Mouse (Mus musculus) heart, embryonic 16.5 days (tissue): ENCODE data around the gene Arl1. TPM values are rescaled to one million over a fixed set of nuclear protein-coding genes. Genes with fewer than 3 reads are reported as not detected.
"Not testable (repeated sequence)": the region's sequence is repeated elsewhere in the genome, so short reads cannot be mapped to it uniquely, and the experiment has no call there.

Source experiments
- ATAC-seq: fragments of 200-750 bp; cut with Nextera tagmentation; replicated peaks from 2 replicates; pipeline ENCODE4 v1.8.0; 2017; ENCODE audit warnings: moderate number of reproducible peaks; ENCODE audit not compliant: insufficient read depth, low FRiP score; ENCODE audit errors: extremely low read depth
- H3K27ac ChIP-seq: fragments of 300-500 bp; sonication (generic); 2 replicates; pipeline ENCODE4 v1.5.1; 2014; ENCODE audit warnings: mild to moderate bottlenecking, low read length, control low read depth, moderate library complexity
- H3K27me3 ChIP-seq: fragments of 300-500 bp; sonication (generic); 2 replicates; pipeline ENCODE4 v1.6.1; 2014; ENCODE audit warnings: low read length, mixed read lengths; ENCODE audit not compliant: control insufficient read depth, insufficient read depth
- H3K36me3 ChIP-seq: fragments of 300-500 bp; sonication (generic); 2 replicates; pipeline ENCODE4 v1.6.1; 2014; ENCODE audit not compliant: control insufficient read depth, insufficient read depth
- H3K4me1 ChIP-seq: fragments of 300-500 bp; sonication (generic); 2 replicates; pipeline ENCODE4 v1.6.1; 2014; ENCODE audit warnings: low read length, mixed read lengths; ENCODE audit not compliant: control insufficient read depth, insufficient read depth
- H3K4me2 ChIP-seq: fragments of 300-500 bp; sonication (generic); 2 replicates; pipeline ENCODE4 v1.6.1; 2014; ENCODE audit warnings: low read depth, mild to moderate bottlenecking, control low read depth, low read length
- H3K4me3 ChIP-seq: fragments of 300-500 bp; sonication (generic); 2 replicates; pipeline ENCODE4 v1.5.1; 2014; ENCODE audit warnings: mild to moderate bottlenecking, control low read depth, low read length
- H3K9ac ChIP-seq: fragments of 300-500 bp; sonication (generic); 2 replicates; pipeline ENCODE4 v1.6.1; 2014; ENCODE audit warnings: low read length, control low read depth
- H3K9me3 ChIP-seq: fragments of 300-500 bp; sonication (generic); replicated peaks from 2 replicates; pipeline ENCODE4 v1.6.1; 2016; ENCODE audit warnings: low read length; ENCODE audit not compliant: control insufficient read depth
- WGBS: fragments of 180-500 bp; shearing (Covaris S2); extraction: QIAGEN DNeasy Blood & Tissue Kit; methylation state at CpG from one replicate; pipeline ENCODE4 v1.1.7; 2014; 5-methylcytosine and 5-hydroxymethylcytosine counted together
- polyA plus RNA-seq: library from polyadenylated mRNA; unstranded; fragments of >200 nt; fragmentation: Nextera tagmentation; extraction: Ambion mirVana; gene quantifications from 2 replicates; pipeline ENCODE4 v1.2.1, GENCODE M21; 2015

Arl1 gene
- polyA plus RNA-seq, 1 experiment from 2014 or later, result 152 TPM

- no peaks in the 10 kb centered on the region for H3K9me3 ChIP-seq
- no peak overlapping the region for H3K4me3 ChIP-seq
- H3K4me1 ChIP-seq, result no peaks in the 10 kb centered on the region
- H3K27me3 ChIP-seq, result no peaks in the 10 kb centered on the region
- H3K27ac ChIP-seq, result no peak overlapping the region
- no peak for ATAC-seq
- peaks cover 26% of the 10 kb centered on the region for H3K36me3 ChIP-seq
- WGBS, result 83% methylated on average over 4 of the region's 4 CpGs
- no peak overlapping the region for H3K9ac ChIP-seq
- no peak overlapping the region for H3K4me2 ChIP-seq
These were observed 50.1 kb downstream of the Arl1 start for GRCm38 (mm10) chr10:88780716-88781115.

GRCm38 (mm10) chr10:88783135-88783534 is 52.5 kb downstream of the Arl1 start:
- ATAC-seq, H3K4me3 ChIP-seq, H3K9me3 ChIP-seq, H3K27ac ChIP-seq, H3K4me2 ChIP-seq, H3K9ac ChIP-seq, H3K27me3 ChIP-seq, H3K4me1 ChIP-seq: not testable (repeated sequence)
- H3K36me3 ChIP-seq, result peaks cover 20% of the 10 kb centered on the region
- WGBS, result 80% methylated on average over 2 of the region's 2 CpGs

- WGBS, result 91% methylated on average over 5 of the region's 5 CpGs
- H3K4me1 ChIP-seq, result no peaks in the 10 kb centered on the region
- H3K9ac ChIP-seq, result no peak overlapping the region
- peaks cover 19% of the 10 kb centered on the region for H3K36me3 ChIP-seq
- no peak overlapping the region for H3K27ac ChIP-seq
- no peak for ATAC-seq
- no peaks in the 10 kb centered on the region for H3K9me3 ChIP-seq
- H3K27me3 ChIP-seq, result no peaks in the 10 kb centered on the region
- H3K4me3 ChIP-seq, result no peak overlapping the region
- H3K4me2 ChIP-seq, result no peak overlapping the region
These were observed 53.3 kb downstream of the Arl1 start for GRCm38 (mm10) chr10:88783941-88784340.

GRCm38 (mm10) chr10:88784513-88784931 is 53.9 kb downstream of the Arl1 start:
- Histone ChIP-seq H3K9ac (no peak overlapping the region), H3K4me1 (no peaks in the 10 kb centered on the region), H3K27me3 (no peaks in the 10 kb centered on the region), H3K27ac (no peak overlapping the region), H3K36me3 (peaks cover 19% of the 10 kb centered on the region), H3K4me2 (no peak overlapping the region), H3K9me3 (no peaks in the 10 kb centered on the region), H3K4me3 (no peak overlapping the region)
- ATAC-seq, result no peak
- 76% methylated on average over 5 of the region's 5 CpGs for WGBS

- Histone ChIP-seq H3K4me1 (no peaks in the 10 kb centered on the region), H3K36me3 (peaks cover 34% of the 10 kb centered on the region), H3K27ac (no peak overlapping the region), H3K4me3 (no peak overlapping the region), H3K9ac (no peak overlapping the region), H3K4me2 (no peak overlapping the region), H3K27me3 (no peaks in the 10 kb centered on the region), H3K9me3 (no peaks in the 10 kb centered on the region)
- no peak for ATAC-seq
These were observed 63.0 kb downstream of the Arl1 start for GRCm38 (mm10) chr10:88793671-88794070.

Other genes with a start within 250 kb of the Arl1 start
- gene Chpt1, start 226.8 kb upstream of the Arl1 start, polyA plus RNA-seq, result 20.0 and 28.2 TPM in 2 replicates
- 3.9 and 9.6 TPM in 2 replicates for gene Mybpc1, start 125.7 kb upstream of the Arl1 start, polyA plus RNA-seq
- 0.27 and 1.1 TPM in 2 replicates for gene Spic, start 45.8 kb upstream of the Arl1 start, polyA plus RNA-seq
- gene Utp20, start 95.9 kb downstream of the Arl1 start, polyA plus RNA-seq, result 6.5 and 8.3 TPM in 2 replicates
- gene Slc5a8, start 155.1 kb downstream of the Arl1 start, polyA plus RNA-seq, result 0.06 and 0.16 TPM in 2 replicates